Mouse (Mus musculus) liver, adult 2 months (tissue): ENCODE measurements around the gene Cttnbp2nl.

Experiments used
- CTCF ChIP-seq: fragments of 200-500 bp; IDR thresholded peaks from 2 replicates; pipeline ENCODE4 v1.5.1; 2011; ENCODE audit warnings: low read depth, low read length, control low read depth
- POLR2A ChIP-seq: fragments of 200-500 bp; IDR thresholded peaks from 2 replicates; pipeline ENCODE4 v1.6.1; 2011; ENCODE audit warnings: low read length, control low read depth; ENCODE audit not compliant: insufficient read depth; ENCODE audit errors: extremely low read depth

- no peak for TF ChIP-seq CTCF
- no peak for TF ChIP-seq POLR2A
Observed at GRCm38 (mm10) chr3:104963331-104964276, 89.3 kb downstream of the Cttnbp2nl start.
